Mouse (Mus musculus) heart, embryonic 12.5 days (tissue): ENCODE measurements at regions not wholly inside any gene's neighbourhood (a gene's known extent, or its start where the extent isn't known, plus 50 kb on each side); places are given as distances from the start of the nearest gene placed in this dataset.

Experiments used
- ATAC-seq: fragments of 200-750 bp; cut with Nextera tagmentation; 2 replicates; pipeline ENCODE4 v1.8.0; 2017; ENCODE audit warnings: moderate TSS enrichment, moderate library complexity; ENCODE audit not compliant: insufficient number of reproducible peaks, low FRiP score
- H3K27ac ChIP-seq: fragments of 300-500 bp; sonication (generic); 2 replicates; pipeline ENCODE4 v1.5.1; 2016; ENCODE audit warnings: mild to moderate bottlenecking, moderate library complexity; ENCODE audit not compliant: poor library complexity, severe bottlenecking
- H3K27me3 ChIP-seq: fragments of 300-500 bp; sonication (generic); replicated peaks from 2 replicates; pipeline ENCODE4 v1.6.1; 2016; ENCODE audit warnings: mild to moderate bottlenecking, moderate library complexity
- H3K36me3 ChIP-seq: fragments of 300-500 bp; sonication (generic); 2 replicates; pipeline ENCODE4 v1.6.1; 2016; ENCODE audit warnings: mild to moderate bottlenecking, moderate library complexity
- H3K4me1 ChIP-seq: fragments of 300-500 bp; sonication (generic); replicated peaks from 2 replicates; pipeline ENCODE4 v1.6.1; 2016; ENCODE audit warnings: mild to moderate bottlenecking
- H3K4me2 ChIP-seq: fragments of 300-500 bp; sonication (generic); 2 replicates; pipeline ENCODE4 v1.6.1; 2016; ENCODE audit warnings: mild to moderate bottlenecking, moderate library complexity
- H3K4me3 ChIP-seq: fragments of 300-500 bp; sonication (generic); 2 replicates; pipeline ENCODE4 v1.5.1; 2016; ENCODE audit warnings: mild to moderate bottlenecking
- H3K9ac ChIP-seq: fragments of 300-500 bp; sonication (generic); 2 replicates; pipeline ENCODE4 v1.6.1; 2016; ENCODE audit warnings: mild to moderate bottlenecking, moderate library complexity
- H3K9me3 ChIP-seq: fragments of 300-500 bp; sonication (generic); replicated peaks from 2 replicates; pipeline ENCODE4 v1.6.1; 2016; ENCODE audit warnings: mild to moderate bottlenecking, moderate library complexity
- WGBS: fragments of 180-500 bp; shearing (Covaris S2); methylation state at CpG from one replicate; pipeline ENCODE4 v1.1.7; 2016; 5-methylcytosine and 5-hydroxymethylcytosine counted together

- Histone ChIP-seq H3K4me3 (no peak overlapping the region), H3K36me3 (no peaks in the 10 kb centered on the region), H3K4me2 (no peak overlapping the region), H3K9ac (no peak overlapping the region), H3K27me3 (peaks cover 83% of the 10 kb centered on the region), H3K4me1 (no peaks in the 10 kb centered on the region; the same call in 1 of the 2 replicates), H3K9me3 (no peaks in the 10 kb centered on the region), H3K27ac (no peak overlapping the region)
- 18% methylated on average over 9 of the region's 9 CpGs for WGBS
- ATAC-seq: no peak
Observed at GRCm38 (mm10) chr11:84638353-84638752, 113.0 kb upstream of the Lhx1 start.

- no peak overlapping the region for H3K27ac ChIP-seq
- H3K27me3 ChIP-seq: peaks cover 74% of the 10 kb centered on the region
- H3K4me3 ChIP-seq: no peak overlapping the region
- H3K9ac ChIP-seq: no peak overlapping the region
- H3K36me3 ChIP-seq: no peaks in the 10 kb centered on the region
- no peak overlapping the region for H3K4me2 ChIP-seq
- ATAC-seq: no peak
- H3K9me3 ChIP-seq: no peaks in the 10 kb centered on the region
- no peaks in the 10 kb centered on the region; the same call in 1 of the 2 replicates for H3K4me1 ChIP-seq
- 44% methylated on average over 8 of the region's 8 CpGs for WGBS
Observed at GRCm38 (mm10) chr11:84637268-84637667, 111.9 kb upstream of the Lhx1 start.

- H3K27me3 ChIP-seq: peaks cover 55% of the 10 kb centered on the region
- H3K4me1 ChIP-seq: no peaks in the 10 kb centered on the region
- ATAC-seq: no peak
- no peaks in the 10 kb centered on the region for H3K9me3 ChIP-seq
- WGBS: 10% methylated on average over 3 of the region's 4 CpGs
- no peaks in the 10 kb centered on the region for H3K36me3 ChIP-seq
- no peak overlapping the region for H3K9ac ChIP-seq
- no peak overlapping the region for H3K27ac ChIP-seq
- H3K4me2 ChIP-seq: no peak overlapping the region
- H3K4me3 ChIP-seq: no peak overlapping the region
Observed at GRCm38 (mm10) chr11:84634990-84635389, 109.7 kb upstream of the Lhx1 start.

GRCm38 (mm10) chr11:84633300-84633699, 108.0 kb upstream of the Lhx1 start:
- peaks cover 38% of the 10 kb centered on the region for H3K27me3 ChIP-seq
- no peaks in the 10 kb centered on the region for H3K4me1 ChIP-seq
- no peak overlapping the region for H3K4me3 ChIP-seq
- H3K4me2 ChIP-seq: no peak overlapping the region
- H3K9ac ChIP-seq: no peak overlapping the region
- 68% methylated on average over 8 of the region's 8 CpGs for WGBS
- H3K36me3 ChIP-seq: no peaks in the 10 kb centered on the region
- no peaks in the 10 kb centered on the region for H3K9me3 ChIP-seq
- ATAC-seq: no peak
- H3K27ac ChIP-seq: no peak overlapping the region

GRCm38 (mm10) chr11:84628111-84628510, 102.8 kb upstream of the Lhx1 start:
- H3K4me1 ChIP-seq: no peaks in the 10 kb centered on the region
- H3K9ac ChIP-seq: no peak overlapping the region
- 57% methylated on average over 2 of the region's 2 CpGs for WGBS
- no peak overlapping the region for H3K4me2 ChIP-seq
- no peaks in the 10 kb centered on the region for H3K36me3 ChIP-seq
- H3K4me3 ChIP-seq: no peak overlapping the region
- H3K27me3 ChIP-seq: peaks cover 2% of the 10 kb centered on the region; the same call in 1 of the 2 replicates
- ATAC-seq: no peak
- no peaks in the 10 kb centered on the region for H3K9me3 ChIP-seq
- no peak overlapping the region for H3K27ac ChIP-seq

GRCm38 (mm10) chr11:84627685-84628084, 102.3 kb upstream of the Lhx1 start:
- Histone ChIP-seq H3K4me1 (no peaks in the 10 kb centered on the region), H3K9ac (no peak overlapping the region), H3K27ac (no peak overlapping the region), H3K36me3 (no peaks in the 10 kb centered on the region), H3K27me3 (peaks cover 2% of the 10 kb centered on the region; the same call in 1 of the 2 replicates), H3K4me2 (no peak overlapping the region), H3K9me3 (no peaks in the 10 kb centered on the region), H3K4me3 (no peak overlapping the region)
- no peak for ATAC-seq
- WGBS: 63% methylated on average over 11 of the region's 11 CpGs

- H3K9me3 ChIP-seq: no peaks in the 10 kb centered on the region
- no peak for ATAC-seq
- no peak overlapping the region for H3K4me3 ChIP-seq
- H3K36me3 ChIP-seq: no peaks in the 10 kb centered on the region
- 62% methylated on average over 2 of the region's 2 CpGs for WGBS
- no peak overlapping the region for H3K9ac ChIP-seq
- H3K4me1 ChIP-seq: no peaks in the 10 kb centered on the region
- 0 out of 2 replicates have a peak, but pooled peaks cover 2% of the 10 kb centered on the region for H3K27me3 ChIP-seq
- H3K27ac ChIP-seq: no peak overlapping the region
- no peak overlapping the region for H3K4me2 ChIP-seq
Observed at GRCm38 (mm10) chr11:84627259-84627658, 101.9 kb upstream of the Lhx1 start.

GRCm38 (mm10) chr11:84624100-84624499, 98.8 kb upstream of the Lhx1 start:
- WGBS: 23% methylated on average over 5 of the region's 5 CpGs

GRCm38 (mm10) chr11:84619713-84620112, 94.4 kb upstream of the Lhx1 start:
- Histone ChIP-seq H3K4me3 (no peak overlapping the region), H3K4me2 (no peak overlapping the region), H3K36me3 (no peaks in the 10 kb centered on the region), H3K9ac (no peak overlapping the region), H3K4me1 (no peaks in the 10 kb centered on the region), H3K27ac (no peak overlapping the region), H3K27me3 (no peaks in the 10 kb centered on the region), H3K9me3 (no peaks in the 10 kb centered on the region)
- no peak for ATAC-seq
- WGBS: 84% methylated on average over 4 of the region's 4 CpGs

More at GRCm38 (mm10) chr11:84624100-84624499, 98.8 kb upstream of the Lhx1 start:
- H3K27me3 ChIP-seq: no peaks in the 10 kb centered on the region
- ATAC-seq: no peak
- no peak overlapping the region for H3K4me3 ChIP-seq
- no peak overlapping the region for H3K9ac ChIP-seq
- H3K4me2 ChIP-seq: no peak overlapping the region
- H3K4me1 ChIP-seq: no peaks in the 10 kb centered on the region
- H3K36me3 ChIP-seq: no peaks in the 10 kb centered on the region
- H3K9me3 ChIP-seq: no peaks in the 10 kb centered on the region
- H3K27ac ChIP-seq: no peak overlapping the region

- Histone ChIP-seq H3K4me3 (no peak overlapping the region), H3K9ac (no peak overlapping the region), H3K36me3 (no peaks in the 10 kb centered on the region), H3K9me3 (no peaks in the 10 kb centered on the region), H3K4me2 (no peak overlapping the region), H3K27me3 (no peaks in the 10 kb centered on the region), H3K27ac (no peak overlapping the region), H3K4me1 (no peaks in the 10 kb centered on the region)
- 79% methylated on average over 3 of the region's 3 CpGs for WGBS
- no peak for ATAC-seq
Observed at GRCm38 (mm10) chr11:84618576-84618975, 93.2 kb upstream of the Lhx1 start.

- no peak for ATAC-seq
- 48% methylated on average over 9 of the region's 9 CpGs for WGBS
Observed at GRCm38 (mm10) chr11:84612982-84613720, 87.8 kb upstream of the Lhx1 start.

GRCm38 (mm10) chr11:84611625-84611879, 86.2 kb upstream of the Lhx1 start:
- WGBS: 58% methylated on average over 4 of the region's 4 CpGs
- H3K27me3 ChIP-seq: 0 out of 2 replicates have a peak, but pooled peaks cover 10% of the 10 kb centered on the region
- H3K4me2 ChIP-seq: no peak overlapping the region
- H3K36me3 ChIP-seq: no peaks in the 10 kb centered on the region
- no peak overlapping the region for H3K27ac ChIP-seq
- no peaks in the 10 kb centered on the region for H3K4me1 ChIP-seq
- H3K4me3 ChIP-seq: no peak overlapping the region
- no peak overlapping the region for H3K9ac ChIP-seq
- no peak for ATAC-seq
- H3K9me3 ChIP-seq: no peaks in the 10 kb centered on the region

More at GRCm38 (mm10) chr11:84612982-84613720, 87.8 kb upstream of the Lhx1 start:
- Histone ChIP-seq H3K27ac (no peak overlapping the region), H3K27me3 (0 out of 2 replicates have a peak, but pooled peaks cover 10% of the 10 kb centered on the region), H3K9me3 (no peaks in the 10 kb centered on the region), H3K36me3 (no peaks in the 10 kb centered on the region), H3K4me1 (no peaks in the 10 kb centered on the region), H3K4me3 (no peak overlapping the region), H3K9ac (no peak overlapping the region), H3K4me2 (no peak overlapping the region)
